Mouse (Mus musculus): ENCODE results near the gene Unc13c.

GRCm38 (mm10) chr9:73755185-73755584 lies 213.6 kb downstream of the Unc13c start:
- TF ChIP-seq CTCF (IDR thresholded peaks at IDR 0.05; ENCODE audit: extremely low read depth, insufficient read depth, low read length) (no peak), POLR2A (IDR thresholded peaks at IDR 0.05; ENCODE audit: extremely low read depth, insufficient read depth, low read length) (no peak)

Data from cortical plate, adult 2 months (tissue).